Mouse (Mus musculus) hindbrain, embryonic 10.5 days (tissue): ENCODE results near the gene Ccp110. TPM values are rescaled to one million over a fixed set of nuclear protein-coding genes. Genes with fewer than 3 reads are reported as not detected.
A peak's percentile ranks its signal among the peaks of the same experiment; 100 is the strongest.

Source experiments
- DNase-seq: peaks from one replicate; pipeline ENCODE4 v3.0.0-alpha.2; 2017; ENCODE audit warnings: low spot score
- H3K27ac ChIP-seq: fragments of 300-500 bp; sonication (generic); 2 replicates; pipeline ENCODE4 v1.5.1; 2016; ENCODE audit warnings: mild to moderate bottlenecking, moderate library complexity
- H3K27me3 ChIP-seq: fragments of 300-500 bp; sonication (generic); 2 replicates; pipeline ENCODE4 v1.6.1; 2016; ENCODE audit warnings: mild to moderate bottlenecking; ENCODE audit not compliant: poor library complexity, insufficient read depth, severe bottlenecking
- H3K36me3 ChIP-seq: fragments of 300-500 bp; sonication (generic); 2 replicates; pipeline ENCODE4 v1.6.1; 2016; ENCODE audit warnings: mild to moderate bottlenecking, moderate library complexity
- H3K4me1 ChIP-seq: fragments of 300-500 bp; sonication (generic); replicated peaks from 2 replicates; pipeline ENCODE4 v1.6.1; 2016; ENCODE audit warnings: mild to moderate bottlenecking
- H3K4me3 ChIP-seq: fragments of 300-500 bp; sonication (generic); 2 replicates; pipeline ENCODE4 v1.5.1; 2016; ENCODE audit warnings: mild to moderate bottlenecking, moderate library complexity
- H3K9me3 ChIP-seq: fragments of 300-500 bp; sonication (generic); 2 replicates; pipeline ENCODE4 v1.6.1; 2016; ENCODE audit warnings: mild to moderate bottlenecking, moderate library complexity
- WGBS: fragments of 180-500 bp; shearing (Covaris S2); methylation state at CpG from one replicate; pipeline ENCODE4 v1.1.7; 2016; 5-methylcytosine and 5-hydroxymethylcytosine counted together
- polyA plus RNA-seq: library from polyadenylated mRNA; unstranded; fragments of >200 nt; fragmentation: Nextera tagmentation; extraction: Ambion mirVana; gene quantifications from 2 replicates; pipeline ENCODE4 v1.2.1, GENCODE M21; 2016

The Ccp110 gene
- polyA plus RNA-seq, 1 experiment from 2014 or later = 28.5 TPM

- Histone ChIP-seq H3K36me3 (peaks cover 50% of the 10 kb centered on the region), H3K27ac (no peak overlapping the region), H3K27me3 (no peaks in the 10 kb centered on the region), H3K4me1 (0 out of 2 replicates have a peak, but pooled peaks cover 12% of the 10 kb centered on the region), H3K9me3 (no peaks in the 10 kb centered on the region), H3K4me3 (no peak overlapping the region)
- 92% methylated on average over 11 of the region's 11 CpGs for WGBS
- DNase-seq = no peak
Observed at GRCm38 (mm10) chr7:118763939-118764338, 51.6 kb downstream of the Ccp110 start.

GRCm38 (mm10) chr7:118764725-118765124 is 52.4 kb downstream of the Ccp110 start:
- DNase-seq = no peak

DNA sequence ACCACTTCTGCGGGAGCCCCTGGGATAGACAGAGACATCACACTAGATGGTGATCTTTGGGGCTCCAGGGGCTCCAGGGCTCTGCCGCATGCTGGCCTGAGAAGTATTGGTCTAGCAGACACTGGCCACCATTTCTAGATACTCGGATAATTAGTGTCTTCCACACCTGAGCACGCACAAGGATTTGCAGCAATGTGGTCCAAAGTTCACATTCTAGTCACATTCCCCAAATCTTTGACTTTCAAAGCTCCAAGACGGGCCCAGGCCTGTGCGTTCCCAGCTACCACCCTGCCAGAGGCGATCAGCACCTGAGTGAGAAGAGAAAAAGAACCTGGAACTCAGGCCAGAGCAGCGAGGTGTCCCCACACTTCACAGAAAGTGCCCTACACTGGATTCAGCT is 53.3 kb downstream of the Ccp110 start:
- no peak for DNase-seq
- 76% methylated on average over 8 of the region's 8 CpGs for WGBS
- peaks cover 44% of the 10 kb centered on the region for H3K36me3 ChIP-seq
- no peak overlapping the region for H3K4me3 ChIP-seq
- no peak overlapping the region for H3K27ac ChIP-seq
- H3K27me3 ChIP-seq = no peaks in the 10 kb centered on the region
- H3K9me3 ChIP-seq = no peaks in the 10 kb centered on the region
- H3K4me1 ChIP-seq = 0 out of 2 replicates have a peak, but pooled peaks cover 12% of the 10 kb centered on the region

More at GRCm38 (mm10) chr7:118764725-118765124, 52.4 kb downstream of the Ccp110 start:
- Histone ChIP-seq H3K27ac (no peak overlapping the region), H3K27me3 (no peaks in the 10 kb centered on the region), H3K9me3 (no peaks in the 10 kb centered on the region), H3K4me3 (no peak overlapping the region), H3K4me1 (0 out of 2 replicates have a peak, but pooled peaks cover 12% of the 10 kb centered on the region), H3K36me3 (peaks cover 43% of the 10 kb centered on the region)
- 85% methylated on average over 14 of the region's 14 CpGs for WGBS

- WGBS = 61% methylated on average over 18 of the region's 18 CpGs
- Histone ChIP-seq H3K36me3 (peaks cover 42% of the 10 kb centered on the region), H3K9me3 (no peaks in the 10 kb centered on the region), H3K27me3 (no peaks in the 10 kb centered on the region), H3K4me1 (0 out of 2 replicates have a peak, but pooled peaks cover 12% of the 10 kb centered on the region), H3K4me3 (no peak overlapping the region), H3K27ac (no peak overlapping the region)
- DNase-seq = peak; percentile 57
Observed at GRCm38 (mm10) chr7:118766119-118766833, 53.9 kb downstream of the Ccp110 start.

DNA sequence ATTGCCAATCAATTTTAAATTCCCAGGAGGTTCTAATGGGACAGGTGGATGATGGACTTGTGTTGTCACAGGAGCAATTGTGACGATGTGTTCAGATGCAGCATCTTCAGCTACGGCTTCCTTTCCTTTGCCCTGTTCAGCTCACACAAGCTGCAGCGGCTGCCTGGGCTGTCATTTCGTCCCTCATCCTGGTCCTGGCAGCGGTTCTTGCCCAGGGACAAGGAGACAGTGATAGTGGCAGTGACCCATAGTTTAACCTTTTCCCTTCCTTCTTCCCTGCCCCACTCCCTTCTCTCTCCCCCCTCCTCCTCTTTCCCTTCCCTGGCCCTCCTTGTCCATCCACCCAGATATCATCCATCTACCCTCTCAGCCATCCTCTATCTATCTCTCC is 54.5 kb downstream of the Ccp110 start:
- H3K4me3 ChIP-seq = no peak overlapping the region
- H3K36me3 ChIP-seq = peaks cover 36% of the 10 kb centered on the region
- no peak for DNase-seq
- 0 out of 2 replicates have a peak, but pooled peaks cover 12% of the 10 kb centered on the region for H3K4me1 ChIP-seq
- WGBS = 81% methylated on average over 5 of the region's 5 CpGs
- H3K9me3 ChIP-seq = no peaks in the 10 kb centered on the region
- 0 out of 2 replicates have a peak overlapping the region, but pooled peaks have one; percentile 17 for H3K27ac ChIP-seq
- no peaks in the 10 kb centered on the region for H3K27me3 ChIP-seq

GRCm38 (mm10) chr7:118769208-118769607 is 56.9 kb downstream of the Ccp110 start:
- no peak for DNase-seq
- H3K27me3 ChIP-seq = no peaks in the 10 kb centered on the region

GRCm38 (mm10) chr7:118769655-118770054 is 57.3 kb downstream of the Ccp110 start:
- Histone ChIP-seq H3K4me1 (0 out of 2 replicates have a peak, but pooled peaks cover 12% of the 10 kb centered on the region), H3K36me3 (peaks cover 29% of the 10 kb centered on the region), H3K27ac (no peak overlapping the region), H3K4me3 (no peak overlapping the region), H3K9me3 (no peaks in the 10 kb centered on the region), H3K27me3 (no peaks in the 10 kb centered on the region)
- DNase-seq = no peak
- 47% methylated on average over 1 of the region's 1 CpGs for WGBS

More at GRCm38 (mm10) chr7:118769208-118769607, 56.9 kb downstream of the Ccp110 start:
- no peaks in the 10 kb centered on the region for H3K9me3 ChIP-seq
- H3K4me1 ChIP-seq = 0 out of 2 replicates have a peak, but pooled peaks cover 12% of the 10 kb centered on the region
- H3K4me3 ChIP-seq = no peak overlapping the region
- 86% methylated on average over 8 of the region's 8 CpGs for WGBS
- H3K27ac ChIP-seq = no peak overlapping the region
- H3K36me3 ChIP-seq = peaks cover 29% of the 10 kb centered on the region

- H3K9me3 ChIP-seq = no peaks in the 10 kb centered on the region
- peaks cover 8% of the 10 kb centered on the region; the same call in 1 of the 2 replicates for H3K4me1 ChIP-seq
- no peak for DNase-seq
- 93% methylated on average over 12 of the region's 12 CpGs for whole genome bisulfite sequencing
- H3K27me3 ChIP-seq = no peaks in the 10 kb centered on the region
- no peak overlapping the region for H3K4me3 ChIP-seq
- peaks cover 51% of the 10 kb centered on the region for H3K36me3 ChIP-seq
- H3K27ac ChIP-seq = no peak overlapping the region
Observed at GRCm38 (mm10) chr7:118773027-118773426, 60.7 kb downstream of the Ccp110 start.

- peaks cover 11% of the 10 kb centered on the region; the same call in 1 of the 2 replicates for H3K4me1 ChIP-seq
- no peaks in the 10 kb centered on the region for H3K27me3 ChIP-seq
- peaks cover 63% of the 10 kb centered on the region for H3K36me3 ChIP-seq
- H3K4me3 ChIP-seq = no peak overlapping the region
- DNase-seq = no peak
- 0 out of 2 replicates have a peak overlapping the region, but pooled peaks have one; percentile 23 for H3K27ac ChIP-seq
- H3K9me3 ChIP-seq = no peaks in the 10 kb centered on the region
- 85% methylated on average over 7 of the region's 7 CpGs for WGBS
Observed at GRCm38 (mm10) chr7:118775991-118776390, 63.6 kb downstream of the Ccp110 start.

DNA sequence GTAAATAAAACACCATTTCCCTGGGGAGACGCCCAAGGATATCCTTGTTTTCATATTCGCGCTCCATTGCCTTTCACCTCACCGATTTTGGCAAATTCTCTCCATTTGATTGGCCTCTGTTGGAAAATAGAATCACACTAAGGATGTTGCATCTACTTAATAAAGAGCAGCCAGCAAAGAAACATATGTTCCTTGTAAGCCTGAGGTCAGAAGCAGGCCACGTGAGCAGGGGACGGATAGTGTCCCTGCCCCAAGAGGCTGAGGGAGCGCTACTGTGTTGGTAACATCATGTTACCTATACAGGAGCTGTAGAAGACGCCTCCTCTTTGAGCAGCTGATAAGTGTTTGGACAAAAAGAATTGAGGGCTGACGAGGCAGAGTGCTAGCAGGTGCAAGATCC is 64.1 kb downstream of the Ccp110 start:
- H3K27ac ChIP-seq = no peak overlapping the region
- H3K4me1 ChIP-seq = peaks cover 11% of the 10 kb centered on the region; the same call in 1 of the 2 replicates
- no peaks in the 10 kb centered on the region for H3K9me3 ChIP-seq
- no peak for DNase-seq
- peaks cover 68% of the 10 kb centered on the region for H3K36me3 ChIP-seq
- H3K27me3 ChIP-seq = no peaks in the 10 kb centered on the region
- WGBS = 84% methylated on average over 9 of the region's 9 CpGs
- H3K4me3 ChIP-seq = no peak overlapping the region

DNA sequence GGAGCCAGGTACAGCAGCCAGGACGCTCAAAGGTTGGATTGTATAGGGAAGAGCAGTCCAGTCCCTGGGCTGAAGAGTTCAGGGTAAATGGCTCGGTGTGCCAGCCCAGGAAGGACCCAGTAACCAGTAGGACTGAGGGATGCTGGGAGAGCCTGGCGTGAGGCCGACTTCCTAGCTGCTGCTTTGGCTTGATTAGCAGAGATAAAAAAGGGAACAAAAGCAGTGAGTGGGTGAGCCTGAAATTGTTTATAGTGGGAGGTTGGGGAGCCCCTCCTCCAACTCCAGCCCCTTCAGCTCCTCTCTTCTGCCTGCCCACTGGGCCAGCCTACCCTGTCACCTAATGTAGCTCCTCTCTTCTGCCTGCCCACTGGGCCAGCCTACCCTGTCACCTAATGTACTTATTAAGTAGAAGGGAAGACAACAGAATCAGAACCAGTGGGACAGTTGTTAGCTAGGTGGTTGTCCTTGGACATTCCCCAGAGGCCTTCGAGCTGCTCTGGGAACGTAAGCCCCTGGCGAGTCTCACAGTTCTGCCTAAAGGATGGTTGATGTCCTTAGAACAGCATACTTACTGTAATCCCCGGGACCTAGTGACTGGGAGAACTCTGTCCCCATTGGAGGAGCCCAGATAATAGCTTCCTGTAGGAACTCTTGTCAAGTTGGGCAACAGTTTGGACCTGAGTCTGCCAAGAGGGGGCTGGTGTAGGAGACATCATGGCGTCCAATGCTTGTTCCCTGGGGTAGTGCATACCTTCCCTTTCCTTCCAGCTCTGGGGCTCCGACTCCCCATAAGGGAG is 65.4 kb downstream of the Ccp110 start:
- WGBS = 90% methylated on average over 10 of the region's 10 CpGs
- no peak for DNase-seq
- Histone ChIP-seq H3K27ac (0 out of 2 replicates have a peak overlapping the region, but pooled peaks have one; percentile 24), H3K36me3 (peaks cover 68% of the 10 kb centered on the region), H3K9me3 (no peaks in the 10 kb centered on the region), H3K4me1 (peaks cover 11% of the 10 kb centered on the region; the same call in 1 of the 2 replicates), H3K27me3 (no peaks in the 10 kb centered on the region), H3K4me3 (no peak overlapping the region)

- Histone ChIP-seq H3K27me3 (no peaks in the 10 kb centered on the region), H3K27ac (peak overlapping the region; percentile 69; the same call in 1 of the 2 replicates), H3K36me3 (peaks cover 68% of the 10 kb centered on the region), H3K9me3 (no peaks in the 10 kb centered on the region), H3K4me3 (no peak overlapping the region), H3K4me1 (peaks cover 11% of the 10 kb centered on the region; the same call in 1 of the 2 replicates)
- 69% methylated on average over 6 of the region's 6 CpGs for WGBS
- no peak for DNase-seq
Observed at GRCm38 (mm10) chr7:118778561-118778960, 66.2 kb downstream of the Ccp110 start.
